Mouse (Mus musculus) liver, embryonic 14.5 days (tissue): ENCODE data around the gene Tap1.

ENCODE experiments used
- CTCF ChIP-seq: IDR thresholded peaks from 2 replicates; pipeline ENCODE4 v1.5.1; 2016; ENCODE audit warnings: antibody characterized with exemption, low read depth, control low read depth
- EP300 ChIP-seq: IDR thresholded peaks from 2 replicates; pipeline ENCODE4 v1.6.1; 2016; ENCODE audit warnings: antibody characterized with exemption, low read depth

GRCm38 (mm10) chr17:34236691-34237090 lies 49.3 kb downstream of the Tap1 start:
- TF ChIP-seq CTCF (no peak), EP300 (no peak)
